Comparison of ENCODE assay signal across 8 mouse cellular contexts in genomic region chr15:100873155-100873554, GRCm38 (mm10). TPM values are rescaled to one million over a fixed set of nuclear protein-coding genes. Genes with fewer than 3 reads are reported as not detected.
DNase-seq lines count a peak whose midpoint lies in the region; ATAC-seq and TF ChIP-seq lines count a peak whose summit lies in the region.

No protein-coding gene starts in this region.

- H3K27me3 ChIP-seq in CH12.LX (replicated peaks), result peaks cover 47% of the 10 kb centered on the region
- H3K27me3 ChIP-seq in forebrain, embryonic 12.5 days, result peaks cover 40% of the 10 kb centered on the region
- H3K27me3 ChIP-seq in hindbrain, embryonic 12.5 days, result peaks cover 23% of the 10 kb centered on the region
- peaks cover 13% of the 10 kb centered on the region for H3K27me3 ChIP-seq in midbrain, embryonic 11.5 days (ENCODE audit: control insufficient read depth, insufficient read depth, low read length)

- in situ Hi-C loops in CH12.LX (cut with MboI; ENCODE audit: low pct_ligation_motif_present, low pct_unique_long_range_greater_than_20kb, low sequenced_read_pairs), result no loop called here

- H3K36me3 ChIP-seq in CH12.LX (replicated peaks in 1 of 2; ENCODE audit: control insufficient read depth in 1 of 2, insufficient read depth in 1 of 2, low read length in 1 of 2), result no peaks in the 10 kb centered on the region
- H3K36me3 ChIP-seq in forebrain, embryonic 12.5 days (replicated peaks), result no peaks in the 10 kb centered on the region
- H3K36me3 ChIP-seq in hindbrain, embryonic 12.5 days, result no peaks in the 10 kb centered on the region
- no peaks in the 10 kb centered on the region for H3K36me3 ChIP-seq in midbrain, embryonic 11.5 days (ENCODE audit: control insufficient read depth, insufficient read depth, low read length)

- H3K9me3 ChIP-seq in CH12.LX (replicated peaks; ENCODE audit: low read length), result peaks cover 17% of the 10 kb centered on the region
- no peaks in the 10 kb centered on the region for H3K9me3 ChIP-seq in forebrain, embryonic 12.5 days
- no peaks in the 10 kb centered on the region for H3K9me3 ChIP-seq in hindbrain, embryonic 12.5 days (replicated peaks)
- H3K9me3 ChIP-seq in midbrain, embryonic 11.5 days (ENCODE audit: control insufficient read depth, low read length), result no peaks in the 10 kb centered on the region

- H3K27ac ChIP-seq in CH12.LX (ENCODE audit: insufficient read depth, low read depth), result no peak overlapping the region
- H3K27ac ChIP-seq in forebrain, embryonic 12.5 days, result no peak overlapping the region
- no peak overlapping the region for H3K27ac ChIP-seq in hindbrain, embryonic 12.5 days
- no peak overlapping the region for H3K27ac ChIP-seq in midbrain, embryonic 11.5 days (ENCODE audit: low read depth, low read length)

- TF ChIP-seq CTCF in CH12.LX (conservative IDR thresholded peaks at IDR 0.05 in 1 of 2, IDR thresholded peaks at IDR 0.05 in 1 of 2; ENCODE audit: low read depth in 2 of 2, low read length in 2 of 2), result no peak

- H3K9ac ChIP-seq in CH12.LX (ENCODE audit: insufficient read depth, low read depth), result no peak overlapping the region
- H3K9ac ChIP-seq in forebrain, embryonic 12.5 days, result 0 out of 2 replicates have a peak overlapping the region, but pooled peaks have one; percentile 12
- H3K9ac ChIP-seq in hindbrain, embryonic 12.5 days, result no peak overlapping the region
- H3K9ac ChIP-seq in midbrain, embryonic 11.5 days (ENCODE audit: low read length), result no peak overlapping the region

- dilution Hi-C loops in CH12.LX (cut with MboI; ENCODE audit: extremely low pct_ligation_motif_present, extremely low pct_unique_long_range_greater_than_20kb, low sequenced_read_pairs), result no loop called here

- DNase-seq in CH12.LX (ENCODE audit: extremely low read depth), result peak; percentile 53
- peak; percentile 84 for DNase-seq in adrenal gland, adult 2 months
- peak; percentile 24 to 55 for DNase-seq in layer of hippocampus, postnatal 14 days (ENCODE audit: low spot score in 2 of 2)
- DNase-seq in midbrain, embryonic 11.5 days (ENCODE audit: low spot score, missing footprints), result peak; percentile 94
- DNase-seq in spleen, adult 12 weeks (ENCODE audit: low spot score), result peak; percentile 14
- DNase-seq in frontal cortex, postnatal 25 days (ENCODE audit: low spot score in 2 of 2), result no peak

- WGBS in forebrain, embryonic 12.5 days, result 5% methylated on average over 16 of the region's 16 CpGs
- WGBS in hindbrain, embryonic 12.5 days, result 4% methylated on average over 16 of the region's 16 CpGs
- WGBS in midbrain, embryonic 11.5 days, result 5% methylated on average over 16 of the region's 16 CpGs

- no peak for TF ChIP-seq RAD21 in CH12.LX (IDR thresholded peaks at IDR 0.05; ENCODE audit: low read depth, low read length)

- no peak for TF ChIP-seq POLR2A in CH12.LX (IDR thresholded peaks at IDR 0.05; ENCODE audit: low read depth, low read length)

- H3K79me2 ChIP-seq in CH12.LX (replicated peaks; ENCODE audit: control insufficient read depth, extremely low read depth, insufficient read depth, poor library complexity, severe bottlenecking), result no peaks in the 10 kb centered on the region

- H3K4me2 ChIP-seq in CH12.LX (ENCODE audit: insufficient read depth, low read depth, poor library complexity, severe bottlenecking), result no peak overlapping the region
- peak overlapping the region; percentile 90 for H3K4me2 ChIP-seq in forebrain, embryonic 12.5 days
- peak overlapping the region; percentile 92 for H3K4me2 ChIP-seq in hindbrain, embryonic 12.5 days (replicated peaks)
- H3K4me2 ChIP-seq in midbrain, embryonic 11.5 days, result peak overlapping the region; percentile 92

- ATAC-seq in forebrain, embryonic 12.5 days (ENCODE audit: low FRiP score), result no peak
- no peak for ATAC-seq in hindbrain, embryonic 12.5 days (ENCODE audit: low FRiP score)
- ATAC-seq in midbrain, embryonic 11.5 days (ENCODE audit: low FRiP score), result no peak

- no peak overlapping the region for H3K4me3 ChIP-seq in CH12.LX (replicated peaks in 1 of 3; ENCODE audit: low read depth in 2 of 3, low read length in 2 of 3, poor library complexity in 1 of 3)
- H3K4me3 ChIP-seq in forebrain, embryonic 12.5 days (replicated peaks), result peak overlapping the region; percentile 13
- peak overlapping the region; percentile 6; the same call in 1 of the 2 replicates for H3K4me3 ChIP-seq in hindbrain, embryonic 12.5 days
- no peak overlapping the region for H3K4me3 ChIP-seq in midbrain, embryonic 11.5 days (ENCODE audit: low read depth, low read length)

- TF ChIP-seq EP300 in CH12.LX (IDR thresholded peaks at IDR 0.05; ENCODE audit: low read length), result no peak

- H3K4me1 ChIP-seq in CH12.LX (ENCODE audit: control insufficient read depth in 1 of 2, insufficient read depth in 2 of 2), result peaks cover 2 to 3% of the 10 kb centered on the region in 2 experiments; a peak in 1 of 4 replicates
- peaks cover 28% of the 10 kb centered on the region for H3K4me1 ChIP-seq in forebrain, embryonic 12.5 days
- peaks cover 24% of the 10 kb centered on the region for H3K4me1 ChIP-seq in hindbrain, embryonic 12.5 days
- peaks cover 19% of the 10 kb centered on the region for H3K4me1 ChIP-seq in midbrain, embryonic 11.5 days (ENCODE audit: control insufficient read depth, insufficient read depth, low read length)

TF ChIP-seq in CH12.LX, 34 proteins besides CTCF, POLR2A, EP300 and RAD21:
- TF ChIP-seq NRF1 (IDR thresholded peaks at IDR 0.05; ENCODE audit: low read depth, low read length) (peak; percentile 76), ZMIZ1 (IDR thresholded peaks at IDR 0.05; ENCODE audit: low read depth, low read length) (no peak), BHLHE40 (IDR thresholded peaks at IDR 0.05; ENCODE audit: low read depth, low read length) (peak; percentile 31; the same call in 1 of the 2 replicates), MXI1 (IDR thresholded peaks at IDR 0.05; ENCODE audit: low read depth, low read length) (0 out of 2 replicates have a peak, but pooled peaks have one; percentile 40), ZKSCAN1 (IDR thresholded peaks at IDR 0.05; ENCODE audit: borderline replicate concordance, low read depth, low read length) (no peak), MEF2A (IDR thresholded peaks at IDR 0.05; ENCODE audit: borderline replicate concordance, low read depth, low read length) (no peak), UBTF (IDR thresholded peaks at IDR 0.05; ENCODE audit: low read depth, low read length) (no peak)

RNA-seq across cellular contexts. Expression of gene Scn8a, which starts 3.5 kb away (rescaled TPM):
- 0.04 and 0.13 TPM in 2 replicates for total RNA-seq in CH12.LX (2012; rRNA removed)
- total RNA-seq in CH12.LX (2014; rRNA removed), result 0.09 and 0.15 TPM in 2 replicates
- 0.39 and 0.44 TPM in 2 replicates for polyA plus RNA-seq in CH12.LX (2012; ENCODE audit: insufficient read length, low read depth)
- 1 to 10 TPM; 2.8 to 4.6 TPM for total RNA-seq in adrenal gland, adult 2 months (2021)
- 1.6 and 2.4 TPM in 2 replicates for polyA plus RNA-seq in adrenal gland, adult 2 months (2012; rRNA removed)
- 19.3 and 20.7 TPM in 2 replicates for polyA plus RNA-seq in forebrain, embryonic 12.5 days (2016; fragmentation: Nextera tagmentation; extraction: Ambion mirVana)
- polyA plus RNA-seq in hindbrain, embryonic 12.5 days (2016; fragmentation: Nextera tagmentation; extraction: Ambion mirVana), result 19.2 and 20.2 TPM in 2 replicates
- total RNA-seq in layer of hippocampus, postnatal 14 days (2021), result 100 to 1,000 TPM; 208 to 232 TPM
- polyA plus RNA-seq in midbrain, embryonic 11.5 days (2014; fragmentation: Nextera tagmentation; extraction: Ambion mirVana), result 11.6 and 14.9 TPM in 2 replicates

Comparison
In these comparisons a context has a peak if more than half of its experiments do, and no peak if none do; other contexts are left out.
1. DNase-seq: peak in CH12.LX (single experiment), adrenal gland, adult 2 months (single experiment), layer of hippocampus, postnatal 14 days (2 of 2), midbrain, embryonic 11.5 days (single experiment) and spleen, adult 12 weeks (single experiment); none in frontal cortex, postnatal 25 days (0 of 2).
2. H3K4me3 ChIP-seq: peak in forebrain, embryonic 12.5 days (single experiment) and hindbrain, embryonic 12.5 days (single experiment); none in CH12.LX (0 of 3) and midbrain, embryonic 11.5 days (single experiment).